Mouse (Mus musculus) gastrocnemius, adult 18-20 months (tissue): ENCODE measurements around the gene Map3k6. TPM values are rescaled to one million over a fixed set of nuclear protein-coding genes. Genes with fewer than 3 reads are reported as not detected.

Experiments
- DNase-seq: peaks from one replicate; pipeline ENCODE4 v3.0.0; 2021; ENCODE audit warnings: low spot score
- total RNA-seq, 2 experiments: library from RNA; stranded (reverse); gene quantifications; 2 replicates each; pipeline ENCODE4 v1.2.3; 2021

The Map3k6 gene
- total RNA-seq, 2 experiments from 2014 or later, result 8.8 to 11.4 TPM

DNA sequence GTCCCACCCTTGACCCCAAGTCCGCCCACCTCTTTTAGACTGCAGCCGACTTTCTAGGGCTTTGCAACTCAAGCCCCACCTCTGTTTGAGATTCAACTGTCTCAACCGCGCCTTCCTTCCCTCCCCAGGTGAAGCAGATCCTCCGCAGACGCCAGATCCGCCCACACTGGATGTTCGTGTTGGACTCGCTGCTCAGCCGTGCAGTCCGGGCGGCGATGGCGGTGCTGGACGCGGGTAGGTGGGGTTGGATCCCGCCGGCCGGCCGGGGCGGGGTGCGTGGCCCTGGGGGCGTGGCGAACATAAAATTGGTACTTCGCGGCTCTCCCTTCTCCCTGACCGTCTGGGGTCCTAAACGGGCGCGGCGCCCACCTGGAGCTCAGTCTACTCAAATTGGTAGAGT, 10.6 kb downstream of the Map3k6 start:
- DNase-seq, result no peak

DNA sequence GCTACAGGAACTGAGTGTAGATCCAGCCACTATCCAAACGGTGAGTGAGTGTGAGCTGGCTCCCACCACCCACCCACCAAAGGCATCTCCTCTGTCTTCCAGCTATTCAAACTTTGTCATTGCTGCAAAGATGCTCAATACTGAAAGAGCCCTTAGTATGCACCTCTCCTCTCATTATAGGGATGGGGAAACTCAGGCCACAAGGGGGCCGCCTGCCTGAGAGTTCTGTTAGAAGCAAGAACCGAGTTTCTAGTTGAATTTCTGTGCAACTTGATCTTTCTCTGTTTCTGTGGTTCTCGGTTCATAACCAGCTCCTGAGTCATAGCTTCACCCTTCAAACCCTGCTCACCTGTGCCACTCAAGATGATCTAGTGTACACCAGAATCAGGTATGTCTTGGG, 11.5 kb downstream of the Map3k6 start:
- no peak for DNase-seq

DNA sequence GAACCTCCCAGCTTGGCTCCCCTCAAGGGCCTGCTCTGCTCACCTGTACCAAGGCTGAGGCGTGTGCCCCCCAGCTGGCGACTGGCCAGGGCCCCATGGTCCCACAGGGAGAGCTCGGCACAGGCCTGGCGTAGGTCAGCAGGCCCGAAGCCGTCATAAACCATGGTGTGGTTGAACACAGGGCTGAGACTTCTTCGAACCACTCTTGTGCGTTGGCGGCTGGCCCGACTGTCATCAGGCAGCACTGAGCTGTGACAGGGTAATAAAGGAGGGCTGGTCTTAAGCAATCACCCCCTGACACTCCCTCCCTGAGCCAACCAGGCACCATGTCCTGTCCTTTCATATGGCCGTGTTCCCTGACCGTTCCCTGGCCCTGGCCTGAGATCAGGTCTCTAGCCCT, 12.8 kb downstream of the Map3k6 start:
- no peak for DNase-seq

GRCm38 (mm10) chr4:133255392-133255791, 14.8 kb downstream of the Map3k6 start:
- no peak for DNase-seq

DNA sequence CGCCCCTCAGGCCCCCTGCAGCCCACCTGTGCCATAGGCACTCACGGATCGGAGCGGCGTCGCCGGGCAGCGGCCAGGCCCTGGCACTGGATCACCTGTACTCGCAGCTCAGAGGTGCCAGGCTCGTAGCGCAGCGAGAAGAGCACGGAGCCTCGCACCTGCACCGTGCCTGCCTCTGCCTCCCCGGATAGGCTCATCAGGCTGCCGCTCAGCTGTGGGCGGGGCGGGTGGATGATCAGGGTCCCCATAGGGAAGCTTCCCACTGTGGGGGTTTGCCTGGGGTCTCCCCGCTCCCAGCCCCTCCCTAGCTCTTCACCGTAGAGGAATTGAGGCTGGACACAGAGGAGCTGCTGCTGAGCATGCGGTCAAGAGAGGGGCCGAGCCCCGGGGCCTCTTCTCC, 16.2 kb downstream of the Map3k6 start:
- no peak for DNase-seq

- no peak for DNase-seq
Observed at GRCm38 (mm10) chr4:133257230-133257629, 16.6 kb downstream of the Map3k6 start.

GRCm38 (mm10) chr4:133257798-133258408, 17.3 kb downstream of the Map3k6 start:
- no peak for DNase-seq

DNA sequence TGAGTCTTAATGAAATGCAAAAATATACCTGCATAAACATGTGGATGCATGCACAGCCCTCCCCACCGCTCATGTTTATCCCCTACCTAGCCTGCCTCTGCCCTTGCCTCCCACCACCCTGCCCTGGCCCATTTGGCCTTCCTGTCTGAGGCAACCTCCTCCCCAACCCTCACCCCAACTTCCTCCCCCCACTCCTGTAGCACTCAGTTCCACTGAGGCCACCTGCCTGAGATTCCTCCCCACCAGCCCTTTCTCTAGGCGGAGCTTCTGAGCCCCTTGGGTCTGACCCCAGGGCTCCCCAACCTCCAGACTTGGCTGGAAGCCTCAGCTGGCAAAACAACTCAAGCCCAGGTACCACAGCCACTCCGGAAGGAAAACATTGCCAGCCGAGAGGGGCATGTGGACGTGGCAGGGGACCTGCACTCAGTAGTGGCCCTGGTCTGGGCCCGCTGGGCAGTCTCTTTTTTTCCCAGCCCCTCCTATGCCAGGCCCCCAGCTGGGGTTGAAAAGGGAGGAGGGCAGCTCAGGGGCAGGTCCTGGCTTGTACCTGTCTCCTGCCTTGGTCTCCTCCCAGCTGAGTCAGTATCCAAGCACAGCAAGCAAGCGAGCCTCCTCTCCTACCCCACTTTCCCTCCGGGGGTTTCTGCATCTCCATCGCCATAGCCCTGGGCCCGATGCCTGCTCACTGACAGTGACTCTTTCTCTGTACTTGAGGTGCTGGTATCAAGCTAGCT, 21.2 kb downstream of the Map3k6 start:
- DNase-seq, result no peak

GRCm38 (mm10) chr4:133262375-133262765, 21.8 kb downstream of the Map3k6 start:
- DNase-seq, result no peak

GRCm38 (mm10) chr4:133262882-133263281, 22.3 kb downstream of the Map3k6 start, which contains the start of gene Sytl1:
Gene Sytl1, minus strand, starts transcription at chr4:133263113.
- DNase-seq, result no peak

- no peak for DNase-seq
Observed at GRCm38 (mm10) chr4:133263756-133264155, 23.1 kb downstream of the Map3k6 start.

GRCm38 (mm10) chr4:133264559-133264958, 23.9 kb downstream of the Map3k6 start:
- no peak for DNase-seq

DNA sequence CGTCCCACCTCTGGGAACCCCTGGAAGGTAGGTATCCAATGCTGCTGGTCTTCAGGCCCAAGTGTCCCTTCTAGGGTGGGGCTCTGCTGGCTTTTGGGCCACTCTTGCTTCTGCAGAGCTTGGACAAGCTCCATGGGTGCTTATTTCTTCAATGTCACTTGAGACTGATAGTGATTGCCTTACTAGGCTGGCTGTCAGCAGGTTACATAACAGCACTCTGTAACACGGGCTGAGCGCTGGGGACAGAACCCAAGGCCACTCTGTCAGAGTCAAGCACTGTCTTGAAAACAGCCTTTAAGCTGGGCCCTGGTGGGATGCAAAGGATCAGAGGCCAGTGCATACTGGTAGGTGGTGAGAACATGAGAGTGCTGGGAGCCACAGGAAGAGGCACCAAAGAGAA, 24.7 kb downstream of the Map3k6 start:
- DNase-seq, result no peak

DNA sequence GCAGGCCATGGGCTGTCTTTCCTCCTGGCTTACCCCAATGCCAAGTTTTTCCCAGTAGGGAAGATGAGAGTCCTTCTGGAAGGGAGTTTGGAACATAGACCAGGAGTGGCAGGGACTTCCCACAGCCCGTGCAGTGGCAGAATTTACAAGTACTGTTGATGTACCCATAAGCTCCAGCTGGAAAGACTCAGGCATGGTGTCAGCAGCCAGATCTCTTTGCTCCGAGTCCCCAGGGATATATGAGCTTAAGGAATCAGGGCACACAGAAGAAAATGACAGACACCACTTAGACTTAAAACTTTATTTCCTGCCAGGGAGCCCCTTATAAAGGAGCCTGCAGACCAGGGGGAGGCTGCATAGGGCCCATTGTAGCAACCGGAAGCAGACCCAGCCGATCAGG, 25.1 kb downstream of the Map3k6 start:
- DNase-seq, result no peak

DNA sequence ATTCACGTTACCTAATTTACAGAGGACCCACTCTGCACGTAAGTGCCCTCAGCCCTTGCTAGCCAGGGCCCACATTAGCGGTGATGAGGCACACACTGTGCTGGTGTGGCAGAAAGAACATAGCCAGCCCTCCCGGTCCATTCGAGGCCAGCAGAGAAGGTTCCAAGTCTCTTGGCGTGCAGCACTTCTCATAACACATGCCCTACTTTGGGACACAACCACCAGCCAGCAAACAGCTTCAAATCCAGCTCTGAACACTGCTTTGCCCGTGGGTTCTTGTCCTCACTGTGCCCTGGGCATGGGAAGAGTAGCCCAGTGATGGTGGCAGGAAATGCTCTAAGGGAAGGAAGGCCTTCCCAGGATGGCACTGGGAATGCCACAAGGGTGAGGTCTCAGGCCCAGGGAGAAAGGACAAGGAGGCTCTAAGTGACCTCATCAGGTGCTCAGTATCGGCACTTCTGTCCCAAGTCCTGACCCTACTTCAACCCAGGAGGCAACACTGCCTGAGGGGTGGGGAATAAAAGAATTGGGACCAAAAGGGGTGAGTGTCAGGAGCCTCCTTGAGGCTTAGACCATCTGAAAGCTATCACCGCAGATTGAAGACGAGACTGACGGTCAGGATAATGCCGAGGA, 25.7 kb downstream of the Map3k6 start:
- DNase-seq, result peak; percentile 53

DNA sequence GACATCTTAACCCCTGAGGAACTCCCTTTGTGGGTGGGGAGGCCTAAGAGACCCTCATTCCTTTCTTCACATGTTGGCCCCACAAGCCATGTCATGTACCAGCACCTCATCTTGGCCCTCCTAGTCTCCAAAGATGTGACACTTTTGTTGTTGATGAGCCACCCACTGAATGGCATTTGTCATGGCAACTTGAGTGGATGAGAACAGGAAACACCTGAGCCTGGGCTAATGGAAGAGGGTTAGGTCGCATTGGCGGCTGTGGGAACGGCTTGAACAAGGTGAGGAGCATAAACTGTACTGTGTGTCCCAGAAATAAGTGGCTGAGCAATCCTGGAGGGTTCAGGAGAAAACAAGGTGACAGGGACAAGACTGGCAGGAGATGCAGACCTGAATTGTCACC, 28.3 kb downstream of the Map3k6 start:
- DNase-seq, result no peak

GRCm38 (mm10) chr4:133269596-133269995, 29.0 kb downstream of the Map3k6 start:
- peak; percentile 41 for DNase-seq

GRCm38 (mm10) chr4:133270929-133271328, 30.3 kb downstream of the Map3k6 start:
- no peak for DNase-seq

- peak; percentile 97 for DNase-seq
Observed at GRCm38 (mm10) chr4:133277104-133278026, 36.7 kb downstream of the Map3k6 start, which contains the start of gene Tmem222. Gene Tmem222, minus strand, starts transcription at chr4:133277792.

DNA sequence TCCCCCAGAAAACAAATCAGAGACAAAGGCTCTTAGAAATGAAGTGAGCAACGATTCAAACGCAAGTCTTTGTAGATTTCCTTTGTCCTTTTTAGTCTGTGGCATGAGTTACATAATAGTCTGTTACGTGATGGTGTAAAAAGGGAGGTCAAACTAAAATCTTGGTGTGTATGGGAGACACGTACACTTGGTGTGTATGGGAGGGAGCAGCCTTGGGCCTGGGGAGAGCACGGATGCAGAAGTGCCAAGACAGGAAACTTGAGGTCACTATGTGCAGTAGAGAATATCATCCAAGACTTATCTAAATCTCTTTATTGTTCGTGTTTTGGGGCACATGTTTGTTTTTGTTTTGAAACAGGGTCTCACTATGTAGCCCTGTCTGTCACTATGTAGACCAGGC, 37.4 kb downstream of the Map3k6 start:
- no peak for DNase-seq

DNA sequence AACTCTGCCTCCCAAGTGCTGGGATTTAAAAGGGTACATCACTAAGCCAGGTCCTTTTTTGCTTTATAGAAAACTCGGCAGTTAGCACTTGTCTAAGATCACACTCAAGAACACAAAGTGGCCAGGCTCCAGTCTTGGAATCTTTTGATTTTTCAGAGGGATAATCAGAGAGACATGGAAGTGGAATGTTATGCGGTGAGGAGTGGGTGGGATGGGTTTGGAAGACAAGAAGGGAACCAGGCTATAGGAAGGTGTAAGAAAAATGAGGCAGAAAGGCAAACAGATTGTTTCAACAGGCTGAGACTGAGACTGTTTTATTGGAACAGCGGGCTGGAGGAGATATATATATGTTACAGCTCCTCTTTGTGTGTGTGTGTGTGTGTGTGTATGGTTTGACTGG, 37.9 kb downstream of the Map3k6 start:
- no peak for DNase-seq

DNA sequence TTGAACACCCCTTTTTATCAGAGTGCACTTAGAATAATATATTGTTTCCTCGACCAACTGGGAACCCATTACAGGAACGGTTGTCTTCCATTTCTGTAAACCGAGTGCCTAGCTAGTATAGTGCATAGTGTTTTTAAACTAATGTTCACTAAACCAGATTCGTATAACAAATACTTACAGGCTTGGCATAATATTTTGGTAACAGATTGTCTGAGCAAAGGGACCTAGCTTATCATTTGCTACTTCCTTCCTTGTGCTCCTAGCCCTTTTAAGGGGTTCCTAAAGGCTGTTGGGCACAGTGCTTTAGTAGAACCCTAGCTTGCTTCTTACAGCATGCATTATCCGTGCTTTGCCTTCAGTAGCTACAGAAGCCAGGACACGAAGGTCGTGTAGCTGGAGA, 40.9 kb downstream of the Map3k6 start:
- no peak for DNase-seq
